Mouse (Mus musculus) B cell, adult 62 days (primary cell): Measurements from ENCODE around the gene Gm13420. TPM values are rescaled to one million over a fixed set of nuclear protein-coding genes. Genes with fewer than 3 reads are reported as not detected.

Experiments
- total RNA-seq: library from RNA; stranded (reverse); gene quantifications from 4 replicates; pipeline ENCODE4 v1.2.4, GENCODE M21; 2023

Gene Gm13420
- 0.88 to 1.1 TPM in 2 of 4 replicates, not detected in the others for total RNA-seq

DNA sequence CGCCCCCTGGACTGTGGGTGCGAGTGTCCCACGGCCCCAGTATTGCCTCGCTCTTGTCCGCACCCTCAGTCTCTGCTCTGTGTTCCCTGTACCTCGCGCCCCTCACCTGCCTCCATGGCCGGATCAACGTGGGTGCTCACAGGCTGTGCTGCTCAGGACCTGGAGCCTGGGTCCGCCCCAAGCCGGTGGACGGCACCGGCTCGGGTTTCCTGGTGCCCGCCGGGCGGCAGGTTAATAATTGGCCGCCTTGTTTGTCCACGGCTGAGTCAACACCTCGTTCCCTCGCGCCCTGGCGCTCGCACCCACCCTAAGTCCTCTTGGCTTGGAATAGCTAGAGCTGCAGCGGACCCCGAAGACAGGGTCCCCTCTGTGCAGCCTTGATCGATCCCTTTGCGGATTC, at the start of gene Gm13420:
TSS of gene Gm13420 (minus strand) at position 189 of the 400 bp plus-strand sequence.

DNA sequence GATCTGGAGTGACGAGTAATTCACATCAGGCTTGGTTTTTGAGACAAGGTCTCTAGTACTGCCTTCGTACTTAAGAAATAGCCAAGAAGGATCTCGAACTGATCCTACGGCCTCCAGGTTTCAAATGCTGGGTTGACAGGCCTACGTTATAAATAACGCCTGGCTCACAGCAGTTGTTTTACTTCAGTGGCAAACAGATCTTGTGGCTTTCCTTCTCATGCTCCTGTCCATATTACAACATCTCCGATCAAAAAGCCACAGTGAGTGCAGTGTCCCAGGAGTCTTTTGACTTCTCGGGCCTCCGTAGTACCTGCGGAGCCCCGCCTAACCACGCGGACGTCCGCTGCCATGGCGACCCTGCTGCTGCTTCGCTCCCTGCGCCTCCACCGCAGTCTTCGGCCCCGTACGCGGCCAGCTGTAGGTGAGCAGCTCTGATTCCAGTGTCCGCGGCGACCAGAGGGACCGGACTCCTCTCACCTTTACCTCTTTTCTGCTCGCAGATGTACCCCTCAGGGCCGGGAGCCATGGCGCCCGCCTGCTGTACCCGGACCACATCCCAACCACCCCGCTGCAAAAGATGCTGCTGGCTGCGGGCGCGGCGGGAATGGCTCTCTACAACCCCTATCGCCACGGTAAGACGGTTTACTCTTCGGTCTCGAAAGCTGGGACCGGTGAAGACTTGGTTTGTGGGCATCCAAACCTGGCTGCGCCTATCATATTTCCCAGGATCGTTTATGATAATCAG, 36.6 kb upstream of the Gm13420 start, which contains the start of gene Trub2:
TSS of gene Trub2 (minus strand) at position 566 of the 745 bp plus-strand sequence.

DNA sequence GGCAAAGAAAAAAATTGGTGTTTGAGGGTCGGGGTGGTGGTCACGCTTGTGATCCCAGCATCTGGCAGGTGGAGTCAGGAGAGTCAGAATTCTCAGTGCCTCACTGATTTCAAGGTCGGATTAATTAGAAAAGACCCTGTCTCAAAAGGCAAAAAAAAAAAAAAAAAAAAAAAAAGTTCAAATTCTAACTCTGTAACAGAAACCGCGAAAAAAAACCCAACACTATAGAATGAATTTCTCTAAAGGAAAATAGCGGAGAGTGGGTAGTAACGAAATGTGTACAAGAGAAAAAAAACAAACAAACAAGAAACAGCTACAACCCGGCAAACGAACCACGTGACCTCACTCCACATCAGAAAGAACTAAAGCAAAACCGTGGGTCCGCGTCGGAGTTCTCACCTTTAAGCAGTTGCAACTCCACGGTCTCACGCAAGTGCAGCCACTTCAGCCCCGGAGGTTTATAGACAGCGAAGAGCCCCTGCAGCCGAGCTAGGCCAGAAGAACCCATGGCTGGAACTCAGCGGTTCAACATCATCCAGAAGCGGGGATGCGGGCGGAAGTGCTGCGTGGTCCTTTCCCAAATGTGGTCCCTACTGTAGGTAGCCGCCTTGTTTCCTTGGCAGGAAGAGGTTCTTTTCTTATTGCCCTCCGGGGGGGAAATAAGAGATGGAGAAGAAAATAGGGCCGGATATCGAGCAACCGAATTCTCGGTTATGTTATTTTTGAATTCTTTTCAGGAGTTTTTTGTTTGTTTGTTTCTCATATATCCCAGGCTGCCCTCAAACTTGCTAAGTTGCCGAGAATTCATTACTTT, 35.8 kb upstream of the Gm13420 start, which contains the start of gene Coq4:
TSS of gene Coq4 (plus strand) at position 390 of the 814 bp plus-strand sequence.

Other genes with a start within 250 kb of the Gm13420 start
- 158 to 170 TPM (median 164 TPM) in 4 replicates for gene Rapgef1, start 132.0 kb downstream of the Gm13420 start, total RNA-seq
- gene Gm13547, start 7.6 kb upstream of the Gm13420 start, total RNA-seq = not detected in 4 replicates
- 6.9 to 10.4 TPM (median 7.6 TPM) in 4 replicates for gene Coq4, start 35.8 kb upstream of the Gm13420 start, total RNA-seq
- gene Trub2, start 36.8 kb upstream of the Gm13420 start, total RNA-seq = 37.7 to 51.2 TPM (median 43.2 TPM) in 4 replicates
- gene Slc27a4, start 50.9 kb upstream of the Gm13420 start, total RNA-seq = 10.1 to 13.4 TPM (median 12.3 TPM) in 4 replicates
- 49.0 to 56.9 TPM (median 51.0 TPM) in 4 replicates for gene Urm1, start 68.4 kb upstream of the Gm13420 start, total RNA-seq
- 1.5 to 3.9 TPM (median 1.9 TPM) in 4 replicates for gene Cercam, start 117.5 kb upstream of the Gm13420 start, total RNA-seq
- gene Odf2, start 137.5 kb upstream of the Gm13420 start, total RNA-seq = 102 to 113 TPM (median 103 TPM) in 4 replicates
- 70.7 to 89.4 TPM (median 75.9 TPM) in 4 replicates for gene Gle1, start 183.7 kb upstream of the Gm13420 start, total RNA-seq
- gene Sptan1, start 213.9 kb upstream of the Gm13420 start, total RNA-seq = 289 to 315 TPM (median 302 TPM) in 4 replicates